Mouse (Mus musculus) cerebellum, adult 2 months (tissue): ENCODE measurements around the gene Syt16.

Experiments used
- CTCF ChIP-seq: fragments of 200-500 bp; IDR thresholded peaks from 2 replicates; pipeline ENCODE4 v1.5.1; 2011; ENCODE audit warnings: low read depth, mild to moderate bottlenecking, control low read depth, low read length, moderate library complexity, borderline replicate concordance; ENCODE audit not compliant: insufficient read depth
- POLR2A ChIP-seq: fragments of 200-500 bp; IDR thresholded peaks from 2 replicates; pipeline ENCODE4 v1.6.1; 2011; ENCODE audit warnings: low read length, control low read depth, borderline replicate concordance; ENCODE audit not compliant: insufficient read depth

- TF ChIP-seq POLR2A = no peak
- TF ChIP-seq CTCF = no peak
Observed at GRCm38 (mm10) chr12:74062547-74062946, 65.1 kb downstream of the Syt16 start.
